Mouse (Mus musculus) kidney, postnatal 36 days (tissue): ENCODE data around the gene Zfp276.
A peak's percentile ranks its signal among the peaks of the same experiment; 100 is the strongest.

ENCODE experiments used
- DNase-seq, 2 experiments: peaks; one replicate each; pipeline ENCODE4 v3.0.0; 2021 to 2022; ENCODE audit warnings: mixed read lengths in 2 of 2

Gene Zfp276

GRCm38 (mm10) chr8:123292281-123292680, 38.3 kb downstream of the Zfp276 start:
- peak; percentile 37 to 39 for DNase-seq

- no peak for DNase-seq
Measured at GRCm38 (mm10) chr8:123292785-123293184, 38.8 kb downstream of the Zfp276 start.

DNA sequence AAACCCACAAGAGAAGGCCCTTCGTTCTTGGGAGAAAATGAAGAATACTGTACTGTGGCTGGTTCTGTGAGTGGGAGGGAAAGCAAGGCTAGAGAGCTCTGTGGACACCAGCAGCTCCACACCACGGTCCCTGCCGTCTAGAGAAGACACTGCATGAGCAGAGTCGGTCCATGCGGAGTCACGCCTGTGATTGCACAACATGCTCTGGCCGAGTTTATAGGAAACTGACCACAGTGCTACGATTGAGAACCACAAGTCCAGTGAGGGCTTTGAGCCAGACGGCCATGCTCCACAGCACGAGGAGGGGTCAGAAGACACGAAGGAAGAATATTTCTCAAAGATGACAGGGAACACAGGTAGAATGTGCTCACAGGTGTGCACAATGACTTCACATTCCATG, 44.3 kb downstream of the Zfp276 start:
- DNase-seq: peak; percentile 34 to 42

- no peak for DNase-seq
Measured at GRCm38 (mm10) chr8:123308738-123309137, 54.7 kb downstream of the Zfp276 start.

GRCm38 (mm10) chr8:123317781-123318466, 63.9 kb downstream of the Zfp276 start:
- DNase-seq: no peak

DNA sequence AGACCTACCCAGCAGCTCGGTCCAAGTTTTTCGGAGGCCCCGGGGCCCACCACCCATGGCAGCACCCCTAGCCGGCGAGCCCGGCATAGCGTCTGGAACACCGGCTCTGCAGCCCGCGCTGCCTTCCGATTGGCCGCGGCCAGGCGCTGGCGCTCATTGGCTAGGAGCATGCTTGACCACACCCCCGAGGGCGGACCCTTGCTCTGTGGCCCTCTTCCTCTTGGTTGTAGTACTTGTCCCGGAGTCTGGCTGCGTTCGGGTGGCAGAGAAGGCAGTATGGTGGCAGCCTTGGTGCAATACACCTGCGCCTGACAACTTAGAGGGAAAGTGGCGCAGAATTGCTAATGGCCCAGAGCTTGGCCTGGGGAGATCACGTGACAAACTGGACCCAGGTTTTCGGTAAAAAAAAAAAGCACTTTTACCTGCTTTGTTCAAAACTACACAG, 64.5 kb downstream of the Zfp276 start, which contains the start of gene Fanca:
Fanca (minus strand) TSS at position 110 of the 445 bp plus-strand sequence.
- peak; percentile 97 to 98 for DNase-seq
